Mouse (Mus musculus) heart, postnatal 14 days (tissue): ENCODE results near the gene Tas2r138. TPM values are rescaled to one million over a fixed set of nuclear protein-coding genes. Genes with fewer than 3 reads are reported as not detected.
A peak's percentile ranks its signal among the peaks of the same experiment; 100 is the strongest.
"Not testable (repeated sequence)": the region's sequence is repeated elsewhere in the genome, so short reads cannot be mapped to it uniquely, and the experiment has no call there.

ENCODE experiments used
- DNase-seq, 2 experiments: peaks; one replicate each; pipeline ENCODE4 v3.0.0; 2021 to 2022
- intact Hi-C: fragments of 180-260 bp; cut with DNase I; formaldehyde crosslinking; loops from one replicate; pipeline ENCODE4 v1.15.1; 2025
- long read RNA-seq, 2 experiments: library from polyadenylated mRNA; stranded (forward); transcript quantifications; one replicate each; pipeline ENCODE4 v2.0.0; 2021
- total RNA-seq, 2 experiments: library from RNA; stranded (reverse); gene quantifications; 2 replicates each; pipeline ENCODE4 v1.2.3; 2021

The Tas2r138 gene
- total RNA-seq = not detected
- long read RNA-seq, experiment 1 = 0 reads
- long read RNA-seq, experiment 2 = 0 reads

DNA sequence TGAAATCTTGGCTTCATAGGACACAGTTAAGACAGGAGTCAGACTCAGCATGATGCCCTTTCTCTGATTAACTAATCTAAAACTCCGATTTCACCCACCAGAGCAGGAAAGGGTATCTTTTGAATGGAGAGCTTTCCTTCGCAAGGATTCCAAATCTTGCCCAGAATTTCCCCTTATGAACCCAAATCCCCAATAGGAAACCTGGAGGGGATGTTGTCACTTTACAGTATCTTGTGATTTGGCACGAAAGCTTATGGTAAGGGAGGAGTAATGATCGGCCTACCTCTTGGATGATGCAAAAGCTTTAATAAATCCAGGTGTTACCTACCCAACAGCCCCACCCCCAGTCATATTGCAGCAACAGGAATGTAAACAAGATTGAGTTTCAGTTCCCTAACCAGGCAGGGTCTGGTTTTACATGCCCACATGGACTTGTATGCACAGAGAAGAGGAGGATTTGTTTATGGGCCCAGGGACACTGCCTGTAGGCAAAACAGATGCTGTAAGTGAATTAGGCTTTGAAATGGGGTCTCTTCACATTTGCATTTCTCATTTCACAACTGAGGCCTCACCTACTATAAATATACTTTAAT is at the start of gene Tas2r138:
Gene Tas2r138, minus strand, starts transcription at position 51 of the 593 bp plus-strand sequence.
- intact Hi-C loops = no loop called here
- no peak for DNase-seq

DNA sequence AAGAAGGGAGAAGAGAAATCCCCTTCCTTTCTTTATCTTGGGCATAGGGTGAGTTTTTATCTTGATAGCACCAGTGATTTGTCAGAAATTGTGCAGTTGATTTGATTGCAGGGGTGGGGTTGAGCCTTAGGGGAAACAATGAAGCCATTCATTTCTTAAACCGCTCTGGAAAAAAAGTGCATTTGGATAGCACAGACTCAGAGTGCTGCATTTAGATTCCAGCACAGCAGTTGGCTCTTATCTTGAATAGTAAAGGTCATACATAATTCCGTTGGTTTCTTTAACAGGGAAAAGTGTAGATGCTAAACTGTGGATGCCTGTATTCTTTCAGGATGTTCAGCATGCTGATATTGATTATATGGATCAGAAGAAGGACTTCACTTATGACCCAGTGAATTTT is 47.8 kb upstream of the Tas2r138 start:
- intact Hi-C loops = no loop called here
- DNase-seq = no peak

GRCm38 (mm10) chr6:40650953-40651352 is 37.8 kb upstream of the Tas2r138 start:
- intact Hi-C loops = no loop called here
- DNase-seq = no peak

GRCm38 (mm10) chr6:40645701-40646100 is 32.6 kb upstream of the Tas2r138 start:
- intact Hi-C loops = no loop called here
- no peak for DNase-seq

DNA sequence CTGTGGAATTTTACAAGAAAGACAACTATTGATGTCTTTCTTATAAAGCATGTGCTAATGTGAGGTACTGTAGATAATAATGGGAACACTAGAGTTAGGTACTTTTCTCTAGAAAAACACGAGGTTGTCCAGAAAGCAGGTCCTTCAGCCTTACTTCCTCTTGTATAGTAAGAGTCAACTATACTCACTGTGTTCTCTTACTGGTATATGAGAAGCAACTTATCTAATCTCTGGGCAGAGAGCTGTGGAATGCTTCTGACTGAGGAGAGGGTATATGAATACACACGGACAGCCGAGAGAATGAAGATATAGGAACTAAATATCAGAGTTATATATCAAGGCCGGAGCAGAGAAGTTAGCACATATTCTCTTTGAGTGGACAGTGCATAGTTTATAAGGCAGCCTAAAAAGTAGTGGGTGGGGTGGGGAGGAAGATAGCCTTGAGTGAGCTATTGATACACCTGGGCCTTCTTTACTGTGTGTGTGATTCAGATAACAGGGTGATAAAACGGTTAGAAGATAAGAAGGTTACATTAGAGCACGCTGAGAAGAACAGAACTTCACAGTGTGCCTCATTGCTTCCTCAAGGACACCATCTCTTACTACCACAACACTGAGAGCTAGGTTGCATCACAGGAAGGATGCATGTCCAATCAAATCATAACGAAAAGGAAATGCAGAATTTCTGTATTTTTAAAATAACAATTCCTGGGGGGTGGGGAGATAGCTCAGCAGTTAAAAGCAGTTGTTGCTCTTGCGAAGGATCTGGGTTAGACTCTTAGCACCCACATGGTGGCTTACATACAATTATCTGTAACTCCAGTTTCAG is 27.8 kb upstream of the Tas2r138 start:
- intact Hi-C loops = no loop called here
- no peak for DNase-seq

DNA sequence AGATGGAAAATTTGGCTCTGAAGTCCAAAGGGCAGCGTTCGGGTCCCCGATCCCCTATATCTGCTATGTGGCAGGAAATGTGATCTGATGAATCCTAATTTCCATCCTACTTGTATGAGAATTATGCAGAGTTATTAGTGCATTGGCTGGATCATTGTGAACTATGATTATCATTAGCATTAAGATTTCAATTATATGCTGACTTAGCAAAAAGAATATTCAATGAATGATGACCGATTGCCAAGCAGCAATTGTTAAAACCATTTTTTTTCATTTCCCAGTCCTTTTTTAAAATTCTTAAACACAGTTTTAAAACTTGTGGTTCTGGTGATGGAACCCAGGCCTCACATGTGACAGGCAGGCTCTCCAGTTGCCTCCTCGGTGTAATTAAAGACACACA is 24.6 kb upstream of the Tas2r138 start:
- DNase-seq = no peak
- intact Hi-C loops = no loop called here

DNA sequence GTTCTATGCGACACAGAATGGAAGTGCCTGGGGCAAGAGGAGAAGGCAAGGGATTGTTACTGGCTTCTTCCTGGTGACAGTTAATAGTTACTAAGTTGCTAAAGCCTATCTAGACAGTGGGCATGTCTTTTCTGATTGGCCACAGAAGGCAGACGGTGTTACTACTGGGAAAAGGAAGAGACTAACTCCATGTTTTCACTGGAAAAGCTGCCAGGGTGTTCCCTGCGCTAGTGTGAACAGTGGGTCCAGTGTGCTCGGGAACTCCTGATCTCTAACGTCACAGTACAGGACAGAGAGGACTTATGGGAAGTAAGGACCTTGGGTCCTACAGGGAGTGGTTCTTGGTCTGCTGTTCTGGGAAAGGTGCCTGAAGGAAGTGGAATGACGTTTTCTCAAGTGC is 22.4 kb upstream of the Tas2r138 start:
- DNase-seq = no peak
- intact Hi-C loops = no loop called here

GRCm38 (mm10) chr6:40634640-40635071 is 21.5 kb upstream of the Tas2r138 start:
- intact Hi-C loops = no loop called here
- no peak for DNase-seq

DNA sequence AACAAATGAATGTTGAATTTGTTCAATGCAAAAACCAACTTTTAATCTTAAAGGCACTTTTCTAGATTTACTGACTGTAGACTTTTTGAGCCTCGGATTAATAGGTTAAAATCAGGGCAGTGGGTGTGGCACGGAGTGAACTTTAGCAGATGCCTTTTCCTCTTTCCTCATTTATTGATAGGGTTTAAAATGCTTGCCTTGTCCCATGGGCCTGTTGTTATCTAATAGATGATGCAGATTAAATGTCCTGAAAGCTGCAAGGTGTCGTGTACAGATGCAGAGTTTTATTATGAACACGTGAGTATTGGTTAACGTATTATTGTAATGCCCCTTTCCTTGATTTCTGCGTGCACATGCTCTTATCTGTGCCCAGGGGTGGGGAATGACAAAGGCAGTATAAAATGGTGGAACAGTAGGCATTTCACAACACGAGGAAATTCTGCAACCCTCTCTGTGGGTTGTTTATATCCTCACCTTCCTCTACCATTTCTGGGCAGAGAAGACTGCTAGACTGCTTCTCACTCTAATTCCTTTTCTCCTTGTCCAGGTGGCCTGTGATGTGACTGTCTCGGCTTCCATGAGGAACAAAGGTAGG is 15.4 kb upstream of the Tas2r138 start, which contains the start of gene Mgam:
Gene Mgam, plus strand, starts transcription at position 426 of the 595 bp plus-strand sequence.
- DNase-seq = no peak
- intact Hi-C loops = no loop called here

GRCm38 (mm10) chr6:40626111-40626510 is 13.0 kb upstream of the Tas2r138 start:
- intact Hi-C loops = no loop called here
- no peak for DNase-seq

DNA sequence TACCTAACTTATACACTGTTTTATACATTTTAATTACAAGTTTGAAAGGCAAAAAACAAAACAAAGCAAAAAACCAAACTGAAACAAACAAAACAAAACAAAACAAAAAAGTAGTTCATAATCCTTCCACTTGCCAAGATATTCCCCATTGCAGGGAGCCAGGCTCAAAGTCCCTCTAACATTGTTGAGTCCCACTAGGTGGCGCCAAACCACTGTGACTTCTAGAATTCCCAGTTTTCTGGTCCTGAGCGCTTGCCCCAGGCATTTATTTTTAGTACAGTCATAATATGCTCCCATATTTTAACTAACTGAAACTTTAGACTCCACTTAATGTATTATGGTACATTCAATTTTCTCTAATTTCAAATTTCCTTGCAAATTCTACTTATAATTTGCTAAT is 4.9 kb upstream of the Tas2r138 start:
- peak; percentile 60 to 77 for DNase-seq

GRCm38 (mm10) chr6:40610244-40610643 is 2.9 kb downstream of the Tas2r138 start:
- no peak for DNase-seq
- intact Hi-C loops = no loop called here

More for the DNA sequence above, 4.9 kb upstream of the Tas2r138 start:
- intact Hi-C loops = loop anchor here (1.0 kb wide), 1 partner anchor 71 kb away; no protein-coding TSS in a partner anchor

DNA sequence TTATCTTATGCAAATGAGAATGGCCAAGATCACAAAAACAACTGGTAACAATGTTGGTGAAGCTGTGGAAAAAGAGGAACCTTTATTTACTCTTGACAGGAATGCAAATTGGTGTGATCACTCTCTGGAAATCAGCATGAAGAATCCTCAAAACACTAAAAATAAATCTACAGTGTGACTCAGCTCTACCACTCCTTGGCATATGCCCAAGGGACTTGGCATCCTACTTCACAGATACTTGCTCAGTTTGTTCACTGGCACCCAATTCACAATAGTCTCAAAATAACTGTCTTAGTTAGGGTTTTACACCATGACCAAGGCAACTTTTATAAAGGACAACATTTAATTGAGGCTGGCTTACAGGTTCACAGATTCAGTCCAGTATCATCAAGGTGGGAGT is 5.7 kb downstream of the Tas2r138 start:
- intact Hi-C loops = no loop called here
- peak in 1 of 2 experiments; percentile 10 for DNase-seq

DNA sequence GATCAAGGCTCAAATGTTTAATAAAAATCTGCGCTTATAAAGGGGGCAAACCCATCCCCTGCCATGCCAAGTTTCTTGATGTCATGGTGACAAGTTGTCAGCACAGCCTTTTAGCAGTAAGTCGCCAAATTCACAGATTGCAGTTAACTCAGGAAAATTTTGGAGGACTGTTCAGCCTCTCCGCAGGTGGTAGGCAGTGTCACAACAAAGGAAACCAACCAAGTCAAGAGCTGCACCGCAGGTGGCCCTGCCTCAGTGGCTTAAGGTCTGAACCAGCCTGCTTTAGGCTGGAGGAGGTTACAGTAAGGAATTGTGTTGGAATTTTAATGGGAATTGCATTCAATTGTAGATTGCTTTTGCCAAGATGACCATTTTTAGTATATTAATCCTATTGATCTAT is 14.6 kb downstream of the Tas2r138 start:
- DNase-seq, intact Hi-C loops: not testable (repeated sequence)

DNA sequence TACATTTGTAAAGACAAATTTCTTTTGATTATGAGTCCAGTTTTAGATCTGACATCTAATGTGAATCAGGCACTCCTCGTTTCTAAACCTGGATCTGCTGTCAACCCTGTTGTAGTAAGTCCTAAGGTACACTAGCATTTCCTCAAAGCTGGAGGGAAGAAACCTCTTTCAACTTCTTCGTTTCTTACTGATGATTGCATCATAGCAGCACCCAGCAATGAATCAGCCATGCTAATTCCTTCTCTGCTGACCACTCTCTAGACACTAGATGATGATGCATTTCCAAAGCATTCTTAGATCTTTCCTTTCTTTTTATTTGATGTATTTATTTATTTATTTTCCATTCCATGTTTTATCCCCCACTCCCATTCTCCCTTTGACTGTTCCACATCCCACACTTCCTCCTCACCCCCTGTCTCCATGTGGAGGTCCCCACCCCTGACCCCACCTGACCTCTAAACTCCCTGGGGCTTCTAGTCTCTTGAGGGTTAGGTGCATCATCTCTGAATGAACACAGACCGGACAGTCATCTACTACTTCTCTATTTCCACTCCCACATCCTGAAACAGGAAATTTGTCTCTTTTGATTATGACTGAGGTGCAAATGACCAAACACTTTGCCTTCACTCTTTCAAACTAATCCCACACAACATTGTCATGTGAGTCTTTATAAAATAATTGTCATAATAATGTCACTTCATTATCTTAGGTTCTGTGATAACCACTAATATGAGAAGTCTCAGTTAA is 18.1 kb downstream of the Tas2r138 start:
- intact Hi-C loops = no loop called here

GRCm38 (mm10) chr6:40588346-40588745 is 24.8 kb downstream of the Tas2r138 start:
- intact Hi-C loops = no loop called here
- no peak for DNase-seq

More for the DNA sequence above, 18.1 kb downstream of the Tas2r138 start:
- DNase-seq = no peak

- intact Hi-C loops = no loop called here
- no peak for DNase-seq
Measured at GRCm38 (mm10) chr6:40585645-40586044, 27.5 kb downstream of the Tas2r138 start, which contains the start of gene Clec5a. TSS of gene Clec5a (minus strand) at chr6:40585821.

GRCm38 (mm10) chr6:40584336-40584735 is 28.8 kb downstream of the Tas2r138 start:
- intact Hi-C loops = no loop called here

DNA sequence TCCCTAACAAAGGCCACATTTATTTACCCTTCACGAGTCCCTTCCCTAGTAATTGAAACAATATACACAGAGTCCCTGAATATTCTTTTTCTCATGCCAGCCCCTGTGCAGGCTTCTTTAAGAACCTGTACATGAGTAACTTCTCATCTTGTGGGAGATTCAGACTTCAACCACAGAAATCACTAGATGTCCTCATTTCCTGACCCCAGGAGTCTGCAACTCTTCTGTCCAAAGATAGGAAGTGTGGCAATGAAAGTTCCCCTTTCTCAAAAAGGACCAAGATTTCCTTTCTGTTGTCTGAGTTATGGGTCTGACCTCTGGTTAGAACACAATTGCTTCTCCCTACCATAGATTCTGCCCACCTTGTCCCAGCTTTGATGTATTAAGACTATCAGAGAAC is 36.8 kb downstream of the Tas2r138 start:
- intact Hi-C loops = no loop called here
- DNase-seq = no peak

More at GRCm38 (mm10) chr6:40584336-40584735, 28.8 kb downstream of the Tas2r138 start:
- DNase-seq = no peak

GRCm38 (mm10) chr6:40573618-40574017 is 39.5 kb downstream of the Tas2r138 start:
- intact Hi-C loops = no loop called here
- DNase-seq = no peak
